Mouse (Mus musculus) myocyte (in vitro differentiated cells): Measurements from ENCODE around the gene Rab4a.

ENCODE experiments used
- E2F4 ChIP-seq: IDR thresholded peaks from one replicate; pipeline ENCODE4 v1.6.1; 2011; ENCODE audit warnings: mild to moderate bottlenecking, control low read depth, moderate library complexity; ENCODE audit not compliant: insufficient read depth
- POLR2A ChIP-seq: IDR thresholded peaks from one replicate; pipeline ENCODE4 v1.6.1; 2011; ENCODE audit warnings: low read depth, mild to moderate bottlenecking, control low read depth, moderate library complexity; ENCODE audit not compliant: insufficient read length
- POLR2AphosphoS2 ChIP-seq: IDR thresholded peaks from one replicate; pipeline ENCODE4 v1.6.1; 2011; ENCODE audit warnings: low read depth, control low read depth; ENCODE audit not compliant: insufficient read length

GRCm38 (mm10) chr8:123865786-123866185, 60.0 kb downstream of the Rab4a start:
- TF ChIP-seq POLR2AphosphoS2 = no peak
- TF ChIP-seq POLR2A = no peak
- TF ChIP-seq E2F4 = no peak
